Mouse (Mus musculus) R1 (cell line): ENCODE results near the gene Zfp568.
"Not testable (repeated sequence)": the region's sequence is repeated elsewhere in the genome, so short reads cannot be mapped to it uniquely, and the experiment has no call there.

Experiments used
- DNase-seq: peaks from one replicate; pipeline ENCODE4 v3.0.0-alpha.2; 2018; ENCODE audit warnings: low read depth, low spot score

Gene Zfp568

GRCm38 (mm10) chr7:29983690-29984380 is at the start of gene Zfp568:
Gene Zfp568, plus strand, starts transcription at chr7:29983955.
- DNase-seq = peak; percentile 93

- no peak for DNase-seq
These were observed 44.9 kb upstream of the Zfp568 start for GRCm38 (mm10) chr7:29938856-29939255.

GRCm38 (mm10) chr7:29941027-29941426 is 42.7 kb upstream of the Zfp568 start:
- DNase-seq = peak; percentile 24

- DNase-seq = peak; percentile 89
These were observed 41.0 kb upstream of the Zfp568 start for GRCm38 (mm10) chr7:29942740-29943139.

- DNase-seq = peak; percentile 89
These were observed 40.0 kb upstream of the Zfp568 start for GRCm38 (mm10) chr7:29943720-29944119.

- DNase-seq = peak; percentile 89
These were observed 39.6 kb upstream of the Zfp568 start for GRCm38 (mm10) chr7:29944201-29944600.

GRCm38 (mm10) chr7:29953086-29953485 is 30.7 kb upstream of the Zfp568 start:
- no peak for DNase-seq

- peak; percentile 95 for DNase-seq
These were observed 30.0 kb upstream of the Zfp568 start, which contains the start of gene Zfp74 for GRCm38 (mm10) chr7:29953513-29954401. Gene Zfp74, minus strand, starts transcription at chr7:29954089.

GRCm38 (mm10) chr7:29954731-29955130 is 29.0 kb upstream of the Zfp568 start:
- DNase-seq = peak; percentile 84

GRCm38 (mm10) chr7:29956257-29956656 is 27.5 kb upstream of the Zfp568 start:
- DNase-seq = peak; percentile 39

GRCm38 (mm10) chr7:29958125-29958724 is 25.5 kb upstream of the Zfp568 start:
- no peak for DNase-seq

- peak; percentile 72 for DNase-seq
These were observed 24.8 kb upstream of the Zfp568 start for GRCm38 (mm10) chr7:29959004-29959403.

GRCm38 (mm10) chr7:29965115-29965810 is 18.5 kb upstream of the Zfp568 start:
- not testable (repeated sequence) for DNase-seq

- peak; percentile 27 for DNase-seq
These were observed 13.1 kb upstream of the Zfp568 start for GRCm38 (mm10) chr7:29970686-29971085.

GRCm38 (mm10) chr7:29980761-29981160 is 3.0 kb upstream of the Zfp568 start:
- DNase-seq = peak; percentile 85

- peak; percentile 93 for DNase-seq
These were observed 2.3 kb upstream of the Zfp568 start for GRCm38 (mm10) chr7:29981455-29981854.

GRCm38 (mm10) chr7:29981860-29982259 is 1.9 kb upstream of the Zfp568 start:
- peak; percentile 99 for DNase-seq

- no peak for DNase-seq
These were observed 1.4 kb upstream of the Zfp568 start for GRCm38 (mm10) chr7:29982341-29982740.

- peak; percentile 99 for DNase-seq
These were observed 824 bp upstream of the Zfp568 start for GRCm38 (mm10) chr7:29982931-29983330.

- DNase-seq = no peak
These were observed 440 bp upstream of the Zfp568 start for GRCm38 (mm10) chr7:29983340-29983689.

- no peak for DNase-seq
These were observed 2.3 kb downstream of the Zfp568 start for GRCm38 (mm10) chr7:29986101-29986500.

- no peak for DNase-seq
These were observed 3.8 kb downstream of the Zfp568 start for GRCm38 (mm10) chr7:29987551-29987950.
